Mouse (Mus musculus): Measurements from ENCODE around the gene Mrpl32. TPM values are rescaled to one million over a fixed set of nuclear protein-coding genes. Genes with fewer than 3 reads are reported as not detected.
A peak's percentile ranks its signal among the peaks of the same experiment; 100 is the strongest.

Mrpl32 gene
- total RNA-seq (2021), result 10 to 100 TPM; 46.5 to 48.5 TPM

- peak; percentile 98 for DNase-seq
These were observed at the start of gene Mrpl32, which contains the start of gene Psma2 for GRCm38 (mm10) chr13:14612926-14613529. Gene Mrpl32, minus strand, starts transcription at chr13:14613165. Gene Psma2, plus strand, starts transcription at chr13:14613240.

- peak; percentile 22 for DNase-seq
These were observed 36.3 kb upstream of the Mrpl32 start for GRCm38 (mm10) chr13:14649301-14649700.

- no peak for DNase-seq
These were observed 27.0 kb upstream of the Mrpl32 start for GRCm38 (mm10) chr13:14639998-14640397.

GRCm38 (mm10) chr13:14629726-14630641, 17.0 kb upstream of the Mrpl32 start, which contains the start of gene AW209491:
Gene AW209491, plus strand, starts transcription at chr13:14630154.
- DNase-seq, result peak; percentile 96

- peak; percentile 74 for DNase-seq
These were observed 5.8 kb upstream of the Mrpl32 start for GRCm38 (mm10) chr13:14618724-14619123.

GRCm38 (mm10) chr13:14613553-14613952, 588 bp upstream of the Mrpl32 start:
- no peak for DNase-seq

GRCm38 (mm10) chr13:14612463-14612862, 502 bp downstream of the Mrpl32 start:
- no peak for DNase-seq

GRCm38 (mm10) chr13:14607616-14608015, 5.3 kb downstream of the Mrpl32 start:
- no peak for DNase-seq

GRCm38 (mm10) chr13:14602744-14603143, 10.2 kb downstream of the Mrpl32 start:
- no peak for DNase-seq

GRCm38 (mm10) chr13:14580392-14580791, 32.6 kb downstream of the Mrpl32 start:
- no peak for DNase-seq

GRCm38 (mm10) chr13:14574128-14574527, 38.8 kb downstream of the Mrpl32 start:
- DNase-seq, result no peak

- no peak for DNase-seq
These were observed 51.6 kb downstream of the Mrpl32 start for GRCm38 (mm10) chr13:14561336-14561735.

Other genes with a start within 250 kb of the Mrpl32 start
- 1 to 10 TPM; 1.2 to 1.8 TPM for gene Hecw1, start 89.9 kb downstream of the Mrpl32 start, total RNA-seq (2021)
- gene Psma2, start 75 bp upstream of the Mrpl32 start, total RNA-seq (2021), result 10 to 100 TPM; 65.1 to 69.4 TPM
- 10 to 100 TPM; 10.4 to 10.5 TPM for gene AW209491, start 17.0 kb upstream of the Mrpl32 start, total RNA-seq (2021)